Mouse (Mus musculus) left cerebral cortex, postnatal 14 days (tissue): ENCODE measurements around the gene Pgs1. TPM values are rescaled to one million over a fixed set of nuclear protein-coding genes. Genes with fewer than 3 reads are reported as not detected.

Source experiments
- microRNA-seq, 2 experiments: library from miRNA; unstranded; fragments of <30 nt; microRNA quantifications; one replicate each; pipeline ENCODE4 v1.2.0; 2022
- total RNA-seq, 2 experiments: library from RNA; stranded (reverse); gene quantifications; 2 replicates each; pipeline ENCODE4 v1.2.3; 2021

Pgs1 gene
- total RNA-seq, 2 experiments from 2014 or later, result 74.4 to 76.2 TPM

Small RNA genes within 50 kb of the gene (microRNA-seq; reads per million reads assigned to microRNA genes)
- gene Mir6933, result 0.26 to 1.0 reads per million in 2 experiments

Other genes with a start within 250 kb of the Pgs1 start
- gene Tmc8, start 204.2 kb upstream of the Pgs1 start, total RNA-seq, result 1 to 10 TPM; 1.0 to 1.4 TPM
- gene Tmc6, start 204.1 kb upstream of the Pgs1 start, total RNA-seq, result 1 to 10 TPM; 4.0 to 5.4 TPM
- gene 6030468B19Rik, start 188.6 kb upstream of the Pgs1 start, total RNA-seq, result not detected
- gene Gm20708, start 176.6 kb upstream of the Pgs1 start, total RNA-seq, result 1 to 10 TPM; 1.9 to 2.3 TPM
- 10 to 100 TPM; 11.9 to 13.0 TPM for gene Syngr2, start 176.6 kb upstream of the Pgs1 start, total RNA-seq
- gene Afmid, start 160.4 kb upstream of the Pgs1 start, total RNA-seq, result 1 to 10 TPM; 7.0 to 8.4 TPM
- 1 to 10 TPM; 1.3 to 1.4 TPM for gene Tk1, start 160.2 kb upstream of the Pgs1 start, total RNA-seq
- 1 to 10 TPM; 1.6 to 1.7 TPM for gene Birc5, start 137.0 kb upstream of the Pgs1 start, total RNA-seq
- not detected for gene Tmem235, start 125.5 kb upstream of the Pgs1 start, total RNA-seq
- 1 to 10 TPM; 3.4 to 5.1 TPM for gene Tha1, start 112.8 kb upstream of the Pgs1 start, total RNA-seq
- 1 to 10 TPM; 3.7 to 3.8 TPM for gene Socs3, start 16.2 kb upstream of the Pgs1 start, total RNA-seq
- gene Dnah17, start 144.3 kb downstream of the Pgs1 start, total RNA-seq, result under 1 TPM; 0.08 to 0.33 TPM